Mouse (Mus musculus): ENCODE data around the gene Acsf3. TPM values are rescaled to one million over a fixed set of nuclear protein-coding genes. Genes with fewer than 3 reads are reported as not detected.

Gene Acsf3
- polyA plus RNA-seq, 1 experiment from 2014 or later, result 16.3 TPM

- no peak overlapping the region for H3K27ac ChIP-seq (ENCODE audit: low read depth, low read length)
- no peak overlapping the region for H3K9ac ChIP-seq (replicated peaks; ENCODE audit: low read depth, low read length)
- H3K4me1 ChIP-seq (ENCODE audit: control insufficient read depth, insufficient read depth, low read length), result peaks cover 12% of the 10 kb centered on the region; the same call in 1 of the 2 replicates
- H3K27me3 ChIP-seq (ENCODE audit: control insufficient read depth, insufficient read depth, low read length), result no peaks in the 10 kb centered on the region
- no peak overlapping the region for H3K4me3 ChIP-seq (ENCODE audit: low read depth, low read length)
- WGBS, result 77% methylated on average over 3 of the region's 3 CpGs
- no peaks in the 10 kb centered on the region for H3K36me3 ChIP-seq (ENCODE audit: control insufficient read depth, insufficient read depth, low read length)
- no peak for ATAC-seq (ENCODE audit: low read depth)
- no peaks in the 10 kb centered on the region for H3K9me3 ChIP-seq (ENCODE audit: control insufficient read depth, low read length)
- H3K4me2 ChIP-seq (ENCODE audit: low read depth, low read length), result no peak overlapping the region
Observed at GRCm38 (mm10) chr8:122829396-122829795, 54.1 kb downstream of the Acsf3 start.

- H3K4me1 ChIP-seq (ENCODE audit: control insufficient read depth, insufficient read depth, low read length), result peaks cover 12% of the 10 kb centered on the region; the same call in 1 of the 2 replicates
- no peaks in the 10 kb centered on the region for H3K9me3 ChIP-seq (ENCODE audit: control insufficient read depth, low read length)
- no peak overlapping the region for H3K4me3 ChIP-seq (ENCODE audit: low read depth, low read length)
- no peak overlapping the region for H3K4me2 ChIP-seq (ENCODE audit: low read depth, low read length)
- no peaks in the 10 kb centered on the region for H3K27me3 ChIP-seq (ENCODE audit: control insufficient read depth, insufficient read depth, low read length)
- H3K27ac ChIP-seq (ENCODE audit: low read depth, low read length), result no peak overlapping the region
- no peak overlapping the region for H3K9ac ChIP-seq (replicated peaks; ENCODE audit: low read depth, low read length)
- no peaks in the 10 kb centered on the region for H3K36me3 ChIP-seq (ENCODE audit: control insufficient read depth, insufficient read depth, low read length)
- ATAC-seq (ENCODE audit: low read depth), result peak; percentile 80
- 41% methylated on average over 8 of the region's 8 CpGs for WGBS
Observed at GRCm38 (mm10) chr8:122830349-122831061, 55.2 kb downstream of the Acsf3 start.

GRCm38 (mm10) chr8:122834416-122834815, 59.1 kb downstream of the Acsf3 start:
- no peaks in the 10 kb centered on the region for H3K9me3 ChIP-seq (ENCODE audit: control insufficient read depth, low read length)
- no peak for ATAC-seq (ENCODE audit: low read depth)
- H3K9ac ChIP-seq (replicated peaks; ENCODE audit: low read depth, low read length), result no peak overlapping the region
- no peak overlapping the region for H3K27ac ChIP-seq (ENCODE audit: low read depth, low read length)
- no peak overlapping the region for H3K4me2 ChIP-seq (ENCODE audit: low read depth, low read length)
- no peaks in the 10 kb centered on the region for H3K36me3 ChIP-seq (ENCODE audit: control insufficient read depth, insufficient read depth, low read length)
- H3K27me3 ChIP-seq (ENCODE audit: control insufficient read depth, insufficient read depth, low read length), result no peaks in the 10 kb centered on the region
- WGBS, result 85% methylated on average over 8 of the region's 8 CpGs
- no peak overlapping the region for H3K4me3 ChIP-seq (ENCODE audit: low read depth, low read length)
- 0 out of 2 replicates have a peak, but pooled peaks cover 3% of the 10 kb centered on the region for H3K4me1 ChIP-seq (ENCODE audit: control insufficient read depth, insufficient read depth, low read length)

- no peaks in the 10 kb centered on the region for H3K27me3 ChIP-seq (ENCODE audit: control insufficient read depth, insufficient read depth, low read length)
- ATAC-seq (ENCODE audit: low read depth), result peak; percentile 56; the same call in 1 of the 2 replicates
- H3K4me1 ChIP-seq (ENCODE audit: control insufficient read depth, insufficient read depth, low read length), result 0 out of 2 replicates have a peak, but pooled peaks cover 3% of the 10 kb centered on the region
- H3K36me3 ChIP-seq (ENCODE audit: control insufficient read depth, insufficient read depth, low read length), result no peaks in the 10 kb centered on the region
- no peak overlapping the region for H3K9ac ChIP-seq (replicated peaks; ENCODE audit: low read depth, low read length)
- no peak overlapping the region for H3K4me3 ChIP-seq (ENCODE audit: low read depth, low read length)
- no peak overlapping the region for H3K27ac ChIP-seq (ENCODE audit: low read depth, low read length)
- WGBS, result 35% methylated on average over 8 of the region's 8 CpGs
- no peak overlapping the region for H3K4me2 ChIP-seq (ENCODE audit: low read depth, low read length)
- H3K9me3 ChIP-seq (ENCODE audit: control insufficient read depth, low read length), result no peaks in the 10 kb centered on the region
Observed at GRCm38 (mm10) chr8:122834971-122835370, 59.7 kb downstream of the Acsf3 start.

GRCm38 (mm10) chr8:122836199-122836598, 60.9 kb downstream of the Acsf3 start:
- no peak for ATAC-seq (ENCODE audit: low read depth)
- H3K27ac ChIP-seq (ENCODE audit: low read depth, low read length), result no peak overlapping the region
- WGBS, result 87% methylated on average over 12 of the region's 12 CpGs

GRCm38 (mm10) chr8:122836696-122837095, 61.4 kb downstream of the Acsf3 start:
- WGBS, result 91% methylated on average over 13 of the region's 13 CpGs
- no peak overlapping the region for H3K27ac ChIP-seq (ENCODE audit: low read depth, low read length)
- no peak for ATAC-seq (ENCODE audit: low read depth)
- H3K4me3 ChIP-seq (ENCODE audit: low read depth, low read length), result no peak overlapping the region
- H3K4me2 ChIP-seq (ENCODE audit: low read depth, low read length), result no peak overlapping the region
- no peaks in the 10 kb centered on the region for H3K36me3 ChIP-seq (ENCODE audit: control insufficient read depth, insufficient read depth, low read length)
- no peak overlapping the region for H3K9ac ChIP-seq (replicated peaks; ENCODE audit: low read depth, low read length)
- H3K4me1 ChIP-seq (ENCODE audit: control insufficient read depth, insufficient read depth, low read length), result no peaks in the 10 kb centered on the region
- no peaks in the 10 kb centered on the region for H3K9me3 ChIP-seq (ENCODE audit: control insufficient read depth, low read length)
- no peaks in the 10 kb centered on the region for H3K27me3 ChIP-seq (ENCODE audit: control insufficient read depth, insufficient read depth, low read length)

More at GRCm38 (mm10) chr8:122836199-122836598, 60.9 kb downstream of the Acsf3 start:
- no peak overlapping the region for H3K9ac ChIP-seq (replicated peaks; ENCODE audit: low read depth, low read length)
- H3K36me3 ChIP-seq (ENCODE audit: control insufficient read depth, insufficient read depth, low read length), result no peaks in the 10 kb centered on the region
- no peak overlapping the region for H3K4me3 ChIP-seq (ENCODE audit: low read depth, low read length)
- no peaks in the 10 kb centered on the region for H3K4me1 ChIP-seq (ENCODE audit: control insufficient read depth, insufficient read depth, low read length)
- no peaks in the 10 kb centered on the region for H3K9me3 ChIP-seq (ENCODE audit: control insufficient read depth, low read length)
- no peaks in the 10 kb centered on the region for H3K27me3 ChIP-seq (ENCODE audit: control insufficient read depth, insufficient read depth, low read length)
- H3K4me2 ChIP-seq (ENCODE audit: low read depth, low read length), result no peak overlapping the region

- Histone ChIP-seq H3K9ac (replicated peaks; ENCODE audit: low read depth, low read length) (no peak overlapping the region), H3K36me3 (ENCODE audit: control insufficient read depth, insufficient read depth, low read length) (no peaks in the 10 kb centered on the region), H3K4me2 (ENCODE audit: low read depth, low read length) (no peak overlapping the region), H3K9me3 (ENCODE audit: control insufficient read depth, low read length) (no peaks in the 10 kb centered on the region), H3K4me1 (ENCODE audit: control insufficient read depth, insufficient read depth, low read length) (no peaks in the 10 kb centered on the region), H3K27me3 (ENCODE audit: control insufficient read depth, insufficient read depth, low read length) (no peaks in the 10 kb centered on the region), H3K27ac (ENCODE audit: low read depth, low read length) (no peak overlapping the region), H3K4me3 (ENCODE audit: low read depth, low read length) (no peak overlapping the region)
- ATAC-seq (ENCODE audit: low read depth), result no peak
- WGBS, result 82% methylated on average over 3 of the region's 3 CpGs
Observed at GRCm38 (mm10) chr8:122844161-122844560, 68.9 kb downstream of the Acsf3 start.

- Histone ChIP-seq H3K4me3 (ENCODE audit: low read depth, low read length) (no peak overlapping the region), H3K27me3 (ENCODE audit: control insufficient read depth, insufficient read depth, low read length) (no peaks in the 10 kb centered on the region), H3K4me1 (ENCODE audit: control insufficient read depth, insufficient read depth, low read length) (no peaks in the 10 kb centered on the region), H3K36me3 (ENCODE audit: control insufficient read depth, insufficient read depth, low read length) (no peaks in the 10 kb centered on the region), H3K9ac (replicated peaks; ENCODE audit: low read depth, low read length) (no peak overlapping the region), H3K27ac (ENCODE audit: low read depth, low read length) (no peak overlapping the region), H3K9me3 (ENCODE audit: control insufficient read depth, low read length) (no peaks in the 10 kb centered on the region), H3K4me2 (ENCODE audit: low read depth, low read length) (no peak overlapping the region)
- no peak for ATAC-seq (ENCODE audit: low read depth)
- 78% methylated on average over 4 of the region's 4 CpGs for WGBS
Observed at GRCm38 (mm10) chr8:122845662-122846061, 70.4 kb downstream of the Acsf3 start.

- Histone ChIP-seq H3K9me3 (ENCODE audit: control insufficient read depth, low read length) (no peaks in the 10 kb centered on the region), H3K27me3 (ENCODE audit: control insufficient read depth, insufficient read depth, low read length) (no peaks in the 10 kb centered on the region), H3K9ac (replicated peaks; ENCODE audit: low read depth, low read length) (no peak within 1 kb of the TSS), H3K27ac (ENCODE audit: low read depth, low read length) (no peak within 1 kb of the TSS), H3K4me1 (ENCODE audit: control insufficient read depth, insufficient read depth, low read length) (no peaks in the 10 kb centered on the region), H3K4me2 (ENCODE audit: low read depth, low read length) (peak within 1 kb of the TSS; percentile 24; the same call in 1 of the 2 replicates), H3K36me3 (ENCODE audit: control insufficient read depth, insufficient read depth, low read length) (no peaks in the 10 kb centered on the region), H3K4me3 (ENCODE audit: low read depth, low read length) (no peak within 1 kb of the TSS)
- 15% methylated on average over 18 of the region's 18 CpGs for WGBS
- ATAC-seq (ENCODE audit: low read depth), result peak; percentile 73; the same call in 1 of the 2 replicates
Observed at GRCm38 (mm10) chr8:122847829-122848561, 72.7 kb downstream of the Acsf3 start, which contains the start of gene Cdh15. Gene Cdh15 (plus strand): TSS chr8:122847966.
